Mouse (Mus musculus): ENCODE measurements at regions not wholly inside any gene's neighbourhood (a gene's known extent, or its start where the extent isn't known, plus 50 kb on each side); places are given as distances from the start of the nearest gene placed in this dataset.

GRCm38 (mm10) chr8:92008616-92009610 is 207.0 kb upstream of the Irx3 start:
- intact Hi-C loops (cut with DNase I), result no loop called here

- intact Hi-C loops (cut with DNase I), result no loop called here
Measured at GRCm38 (mm10) chr8:92005091-92005490, 203.2 kb upstream of the Irx3 start.

- intact Hi-C loops (cut with DNase I), result no loop called here
Measured at GRCm38 (mm10) chr8:92004532-92004931, 202.7 kb upstream of the Irx3 start.

GRCm38 (mm10) chr8:92000368-92000767 is 198.5 kb upstream of the Irx3 start:
- intact Hi-C loops (cut with DNase I), result no loop called here

- intact Hi-C loops (cut with DNase I), result no loop called here
Measured at GRCm38 (mm10) chr8:91999661-92000060, 197.8 kb upstream of the Irx3 start.

GRCm38 (mm10) chr8:91999189-91999588 is 197.3 kb upstream of the Irx3 start:
- intact Hi-C loops (cut with DNase I), result no loop called here

GRCm38 (mm10) chr8:91997892-91998189 is 196.0 kb upstream of the Irx3 start:
- intact Hi-C loops (cut with DNase I), result no loop called here

- intact Hi-C loops (cut with DNase I), result no loop called here
Measured at GRCm38 (mm10) chr8:91997023-91997891, 195.4 kb upstream of the Irx3 start.

GRCm38 (mm10) chr8:91996305-91997022 is 194.6 kb upstream of the Irx3 start:
- intact Hi-C loops (cut with DNase I), result no loop called here

- intact Hi-C loops (cut with DNase I), result no loop called here
Measured at GRCm38 (mm10) chr8:91995407-91996144, 193.7 kb upstream of the Irx3 start.

GRCm38 (mm10) chr8:91991542-91992452 is 189.9 kb upstream of the Irx3 start:
- intact Hi-C loops (cut with DNase I), result no loop called here

- intact Hi-C loops (cut with DNase I), result no loop called here
Measured at GRCm38 (mm10) chr8:91990952-91991351, 189.1 kb upstream of the Irx3 start.

GRCm38 (mm10) chr8:91990048-91990447 is 188.2 kb upstream of the Irx3 start:
- intact Hi-C loops (cut with DNase I), result no loop called here

- intact Hi-C loops (cut with DNase I), result no loop called here
Measured at GRCm38 (mm10) chr8:91988866-91989633, 187.2 kb upstream of the Irx3 start.

- intact Hi-C loops (cut with DNase I), result no loop called here
Measured at GRCm38 (mm10) chr8:91987854-91988253, 186.0 kb upstream of the Irx3 start.

GRCm38 (mm10) chr8:91983171-91983570 is 181.3 kb upstream of the Irx3 start:
- intact Hi-C loops (cut with DNase I), result no loop called here

- intact Hi-C loops (cut with DNase I), result no loop called here
Measured at GRCm38 (mm10) chr8:91976900-91977585, 175.2 kb upstream of the Irx3 start.

GRCm38 (mm10) chr8:91975460-91975859 is 173.6 kb upstream of the Irx3 start:
- intact Hi-C loops (cut with DNase I), result no loop called here

Measured in adrenal gland (tissue).